Mouse (Mus musculus): ENCODE data around the gene Slit2. TPM values are rescaled to one million over a fixed set of nuclear protein-coding genes. Genes with fewer than 3 reads are reported as not detected.

Gene Slit2
- total RNA-seq, 1 experiment from 2014 or later: 0.84 TPM

DNA sequence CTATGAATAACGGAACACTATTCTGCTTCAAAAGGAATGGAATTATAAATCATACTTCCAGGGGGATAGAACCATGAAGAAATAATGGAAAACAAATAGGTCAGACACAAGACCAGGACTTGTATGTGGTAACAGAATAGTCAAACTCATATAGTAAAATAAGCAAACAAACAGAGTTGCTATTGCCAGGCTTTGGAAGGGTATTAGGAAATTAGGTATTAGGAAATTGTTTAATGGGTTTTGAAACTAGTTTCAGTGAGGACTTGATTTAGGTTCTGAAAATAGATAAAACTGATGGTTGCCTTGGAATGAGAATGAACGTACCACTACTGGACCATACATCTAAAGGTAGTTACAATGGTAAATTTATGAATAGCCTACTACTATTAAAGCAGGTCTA lies 346.8 kb downstream of the Slit2 start:
- no peak for ATAC-seq (replicated peaks in 1 of 2; ENCODE audit: insufficient read depth in 1 of 2, low FRiP score in 2 of 2, low TSS enrichment in 1 of 2, low read depth in 1 of 2, poor library complexity in 2 of 2, severe bottlenecking in 2 of 2)

DNA sequence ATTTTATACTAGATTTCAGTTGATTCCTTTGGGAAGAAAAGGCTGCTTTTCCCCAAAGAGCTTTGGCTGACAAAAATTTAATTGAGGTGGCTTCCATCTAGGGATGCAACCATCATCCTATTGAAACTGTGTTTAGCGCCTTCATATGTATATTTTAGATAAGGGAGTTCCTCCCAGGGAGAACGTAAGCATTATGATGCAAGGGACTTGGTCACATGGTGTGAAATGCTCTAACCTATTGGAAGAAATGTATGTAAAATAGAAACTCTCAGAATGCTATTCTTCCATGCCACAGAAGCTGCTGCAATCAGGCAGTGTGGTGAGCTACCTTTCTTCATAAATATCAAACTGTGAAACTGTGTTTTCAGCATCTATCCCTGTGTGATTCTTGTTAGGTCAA lies 347.9 kb downstream of the Slit2 start:
- ATAC-seq (replicated peaks in 1 of 2; ENCODE audit: insufficient read depth in 1 of 2, low FRiP score in 2 of 2, low TSS enrichment in 1 of 2, low read depth in 1 of 2, poor library complexity in 2 of 2, severe bottlenecking in 2 of 2): 0 out of 4 replicates have a peak, but pooled peaks of 1 of the 2 experiments have one; percentile 0

DNA sequence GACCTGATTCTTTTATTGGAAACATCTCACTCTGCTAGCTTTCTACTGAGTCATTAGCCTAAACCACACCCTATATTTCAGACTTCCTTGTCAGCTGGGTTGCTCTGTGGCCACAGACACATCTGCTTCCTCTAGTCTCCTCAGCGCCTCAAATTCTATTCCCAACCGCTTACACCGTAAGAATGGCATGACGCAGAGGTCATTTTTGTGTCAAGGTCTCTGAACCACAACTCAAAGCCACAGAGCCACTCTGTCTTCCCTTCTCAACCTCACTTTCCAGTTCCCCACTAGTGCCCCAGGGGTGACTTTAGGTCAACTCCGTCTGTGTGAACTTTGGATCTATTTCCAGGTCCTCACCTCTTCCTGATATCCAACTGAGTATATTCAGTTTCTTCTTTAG lies 348.5 kb downstream of the Slit2 start:
- ATAC-seq (replicated peaks in 1 of 2; ENCODE audit: insufficient read depth in 1 of 2, low FRiP score in 2 of 2, low TSS enrichment in 1 of 2, low read depth in 1 of 2, poor library complexity in 2 of 2, severe bottlenecking in 2 of 2): peak; percentile 99

DNA sequence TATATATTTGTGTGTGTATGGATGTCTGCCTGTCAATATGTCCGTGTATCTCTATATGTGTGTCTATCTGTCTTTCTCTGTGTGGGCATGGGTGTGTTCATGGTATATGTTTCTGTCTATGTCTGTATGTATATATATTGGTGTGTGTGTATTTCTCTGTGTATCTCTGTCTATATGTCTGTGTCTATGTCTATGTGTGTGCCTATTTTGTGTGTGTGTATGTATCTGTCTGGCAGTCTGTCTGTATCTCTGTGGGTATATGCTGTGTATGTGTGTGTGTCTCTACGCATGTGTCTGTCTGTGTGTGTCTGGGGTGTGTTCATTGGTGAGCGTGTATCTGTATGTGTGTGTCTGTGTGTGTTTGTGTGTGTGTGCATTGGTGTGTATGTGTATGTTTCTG lies 350.5 kb downstream of the Slit2 start:
- no peak for ATAC-seq (replicated peaks in 1 of 2; ENCODE audit: insufficient read depth in 1 of 2, low FRiP score in 2 of 2, low TSS enrichment in 1 of 2, low read depth in 1 of 2, poor library complexity in 2 of 2, severe bottlenecking in 2 of 2)

DNA sequence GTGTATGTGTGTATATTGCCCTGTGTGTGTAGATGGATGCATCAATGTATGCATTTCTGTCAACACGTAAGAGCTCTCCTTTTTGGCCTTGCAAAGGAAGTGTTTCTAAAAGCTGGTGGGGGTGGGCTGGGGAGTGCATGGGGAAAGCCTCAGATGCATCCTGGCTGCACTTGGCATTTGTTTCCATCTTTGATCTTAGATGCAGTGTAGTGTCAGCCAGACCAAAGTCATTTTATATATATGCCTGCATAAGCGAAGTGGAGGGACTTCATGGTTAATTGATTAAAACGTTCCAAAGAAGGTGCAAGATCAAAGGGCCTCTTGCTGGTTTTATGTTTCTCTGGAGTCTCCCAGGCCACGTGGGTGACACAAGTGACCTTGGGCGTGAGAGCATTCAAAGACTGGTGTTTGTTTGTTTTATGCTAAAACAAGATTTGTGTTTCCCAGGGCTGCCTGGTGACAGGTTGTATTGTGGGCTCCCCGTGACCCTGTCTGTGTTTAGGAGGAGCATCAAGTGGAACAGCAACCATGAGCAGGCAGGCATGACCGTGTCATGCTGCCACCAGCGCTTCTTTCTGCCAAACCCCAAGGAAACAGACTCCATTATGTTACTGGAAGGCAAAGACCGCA lies 351.1 kb downstream of the Slit2 start:
- no peak for ATAC-seq (replicated peaks in 1 of 2; ENCODE audit: insufficient read depth in 1 of 2, low FRiP score in 2 of 2, low TSS enrichment in 1 of 2, low read depth in 1 of 2, poor library complexity in 2 of 2, severe bottlenecking in 2 of 2)

DNA sequence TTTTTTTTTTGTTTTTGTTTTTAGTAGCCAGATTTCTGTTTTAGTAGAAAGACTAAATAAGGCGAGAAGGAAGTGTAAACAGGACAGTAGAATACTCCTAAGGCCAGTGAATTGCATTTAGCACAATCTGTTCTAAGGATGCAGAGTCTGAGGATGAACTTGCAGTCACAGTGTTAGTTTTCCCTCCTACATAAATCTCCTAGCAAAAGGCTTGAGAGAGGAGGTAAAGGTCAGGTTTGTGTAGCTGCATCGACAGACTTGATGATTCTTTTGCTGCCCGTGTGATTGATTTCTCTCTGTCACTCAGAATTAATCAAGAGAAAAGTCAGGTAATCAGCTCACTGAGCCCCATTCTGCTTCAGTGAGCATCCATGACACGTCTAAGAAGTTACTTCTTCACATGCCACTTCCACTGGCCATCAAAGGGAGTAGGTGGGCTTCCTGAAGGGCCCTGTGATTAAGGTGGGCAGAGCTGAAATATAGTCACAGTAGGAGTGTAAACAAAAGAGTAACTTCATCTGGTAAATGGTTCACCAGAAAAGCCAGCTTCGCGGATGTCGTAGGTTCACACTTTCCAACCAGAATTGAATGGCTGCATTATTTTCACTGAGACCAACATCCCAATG lies 358.0 kb downstream of the Slit2 start:
- no peak for ATAC-seq (replicated peaks in 1 of 2; ENCODE audit: insufficient read depth in 1 of 2, low FRiP score in 2 of 2, low TSS enrichment in 1 of 2, low read depth in 1 of 2, poor library complexity in 2 of 2, severe bottlenecking in 2 of 2)

DNA sequence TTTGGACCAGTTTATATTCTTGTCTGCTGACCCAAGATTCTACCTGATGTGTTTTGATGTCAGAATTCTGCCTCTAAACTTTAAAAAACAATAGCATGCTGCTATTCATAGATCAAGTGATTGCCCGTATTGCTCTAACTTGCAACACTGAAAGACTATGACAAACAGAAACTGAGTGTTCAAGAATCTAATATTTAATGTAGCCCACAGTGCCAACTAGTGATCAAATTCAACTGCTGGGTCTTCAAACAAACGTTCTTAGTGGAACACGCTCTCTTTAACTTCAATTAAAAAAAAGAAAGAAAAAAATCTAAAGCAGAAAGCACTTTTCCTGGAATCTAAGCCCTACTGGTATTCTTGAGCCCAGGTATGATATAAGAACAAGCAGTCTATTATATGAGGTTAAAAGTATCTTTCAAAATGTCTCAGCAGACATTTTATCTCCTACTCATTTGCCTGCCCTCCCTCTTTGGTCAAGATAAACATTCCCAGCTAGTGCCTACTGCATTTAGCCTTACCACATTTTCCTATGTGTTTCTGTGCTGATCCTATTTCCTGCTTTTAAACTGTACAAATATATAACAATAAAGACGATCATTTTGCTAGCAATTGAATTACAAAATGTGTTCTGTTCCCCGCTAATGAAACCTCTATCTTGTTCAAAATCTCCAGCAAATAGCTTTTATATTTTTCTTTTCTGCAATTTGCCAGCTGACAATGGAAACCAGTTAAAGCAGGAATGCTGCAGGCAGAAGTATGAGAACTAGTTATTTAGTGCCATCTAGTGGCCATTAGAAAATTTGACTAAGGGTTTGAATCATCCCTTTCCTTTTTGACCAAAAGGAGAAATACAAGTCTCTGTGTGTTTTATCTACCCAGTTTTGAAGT lies 362.4 kb downstream of the Slit2 start:
- ATAC-seq (replicated peaks in 1 of 2; ENCODE audit: insufficient read depth in 1 of 2, low FRiP score in 2 of 2, low TSS enrichment in 1 of 2, low read depth in 1 of 2, poor library complexity in 2 of 2, severe bottlenecking in 2 of 2): peak; percentile 46 to 69; a peak in 3 of 4 replicates

DNA sequence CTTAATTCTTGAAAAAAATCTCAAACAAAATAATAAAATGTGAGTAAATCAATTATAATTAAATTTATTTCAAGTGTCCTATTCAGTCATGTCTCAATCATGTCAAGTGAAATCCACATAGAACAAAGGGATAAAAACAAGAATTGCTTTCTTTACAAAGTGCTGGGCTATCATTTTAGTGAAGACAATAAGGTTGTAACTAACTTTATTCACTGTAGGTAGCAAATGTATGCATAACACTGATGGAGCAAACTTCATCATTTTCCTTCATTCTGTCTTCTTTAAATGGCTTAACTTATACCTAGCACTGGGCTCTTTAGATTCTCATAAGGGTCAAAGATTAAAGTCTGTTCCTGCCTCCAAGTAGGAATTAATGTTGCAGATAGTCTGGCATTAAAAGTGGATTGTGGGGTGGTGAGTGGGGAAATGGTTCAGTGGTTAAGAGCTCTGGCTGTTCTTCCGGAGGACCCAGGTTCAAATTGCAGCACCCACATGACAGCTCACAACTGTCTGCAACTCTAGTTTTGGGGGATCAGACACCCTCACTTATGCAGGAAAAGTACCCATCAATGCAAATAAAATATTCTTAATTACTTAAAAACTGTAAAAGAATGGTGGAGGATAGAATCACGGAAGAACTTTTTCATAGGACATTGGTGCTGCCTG lies 363.2 kb downstream of the Slit2 start:
- ATAC-seq (replicated peaks in 1 of 2; ENCODE audit: insufficient read depth in 1 of 2, low FRiP score in 2 of 2, low TSS enrichment in 1 of 2, low read depth in 1 of 2, poor library complexity in 2 of 2, severe bottlenecking in 2 of 2): no peak

DNA sequence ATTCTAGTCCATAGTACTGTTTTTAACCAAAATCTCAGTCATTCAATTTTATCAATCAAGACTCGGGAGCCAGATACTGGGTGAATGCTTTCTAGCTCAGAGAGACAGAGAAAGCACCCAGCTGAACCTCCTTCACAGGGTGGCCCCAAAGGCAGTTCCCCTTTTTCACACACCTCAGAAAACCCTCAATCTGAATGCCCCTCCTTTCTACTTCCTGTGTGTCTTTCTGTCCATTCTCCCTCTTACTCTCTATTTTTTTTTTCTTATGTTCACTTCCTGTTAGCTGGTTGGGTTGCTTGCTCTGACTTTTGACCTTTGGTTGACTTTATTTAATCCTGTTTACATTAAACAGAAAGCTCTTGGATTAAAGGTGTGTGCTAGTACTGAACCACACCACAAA lies 366.4 kb downstream of the Slit2 start:
- peak; percentile 80 to 86 for ATAC-seq (replicated peaks in 1 of 2; ENCODE audit: insufficient read depth in 1 of 2, low FRiP score in 2 of 2, low TSS enrichment in 1 of 2, low read depth in 1 of 2, poor library complexity in 2 of 2, severe bottlenecking in 2 of 2)
